Mouse (Mus musculus): ENCODE results near the gene Fam168a. TPM values are rescaled to one million over a fixed set of nuclear protein-coding genes. Genes with fewer than 3 reads are reported as not detected.

Gene Fam168a
- total RNA-seq, 2 experiments from 2014 or later: 52.2 to 60.2 TPM

GRCm38 (mm10) chr7:100780192-100780591, 73.8 kb downstream of the Fam168a start:
- no peak for DNase-seq

GRCm38 (mm10) chr7:100784650-100785049, 78.2 kb downstream of the Fam168a start:
- DNase-seq: no peak

- DNase-seq: no peak
Observed at GRCm38 (mm10) chr7:100785426-100785825, 79.0 kb downstream of the Fam168a start.

GRCm38 (mm10) chr7:100786078-100786477, 79.6 kb downstream of the Fam168a start:
- DNase-seq: no peak

GRCm38 (mm10) chr7:100788291-100788690, 81.9 kb downstream of the Fam168a start:
- DNase-seq: no peak

- no peak for DNase-seq
Observed at GRCm38 (mm10) chr7:100798810-100799209, 92.4 kb downstream of the Fam168a start.

- no peak for DNase-seq
Observed at GRCm38 (mm10) chr7:100805391-100805790, 99.0 kb downstream of the Fam168a start.

- no peak for DNase-seq
Observed at GRCm38 (mm10) chr7:100811912-100812311, 105.5 kb downstream of the Fam168a start.

GRCm38 (mm10) chr7:100812641-100813040, 106.2 kb downstream of the Fam168a start:
- no peak for DNase-seq

GRCm38 (mm10) chr7:100815900-100816570, 109.6 kb downstream of the Fam168a start:
- DNase-seq: no peak

GRCm38 (mm10) chr7:100816759-100817441, 110.5 kb downstream of the Fam168a start:
- DNase-seq: no peak

GRCm38 (mm10) chr7:100817442-100817760, 111.0 kb downstream of the Fam168a start:
- no peak for DNase-seq

- peak; percentile 31 to 47 for DNase-seq
Observed at GRCm38 (mm10) chr7:100818401-100819064, 112.1 kb downstream of the Fam168a start.

- no peak for DNase-seq
Observed at GRCm38 (mm10) chr7:100824661-100825060, 118.2 kb downstream of the Fam168a start.

GRCm38 (mm10) chr7:100828549-100828948, 122.1 kb downstream of the Fam168a start:
- no peak for DNase-seq

GRCm38 (mm10) chr7:100833859-100834258, 127.4 kb downstream of the Fam168a start:
- no peak for DNase-seq

- DNase-seq: no peak
Observed at GRCm38 (mm10) chr7:100835168-100835567, 128.7 kb downstream of the Fam168a start.

- DNase-seq: no peak
Observed at GRCm38 (mm10) chr7:100835711-100836110, 129.3 kb downstream of the Fam168a start.

- no peak for DNase-seq
Observed at GRCm38 (mm10) chr7:100836657-100837056, 130.2 kb downstream of the Fam168a start.

- DNase-seq: no peak
Observed at GRCm38 (mm10) chr7:100837701-100838100, 131.3 kb downstream of the Fam168a start.

GRCm38 (mm10) chr7:100839632-100840402, 133.4 kb downstream of the Fam168a start:
- peak in 1 of 2 experiments; percentile 27 for DNase-seq

GRCm38 (mm10) chr7:100840906-100841305, 134.5 kb downstream of the Fam168a start:
- DNase-seq: no peak

GRCm38 (mm10) chr7:100841608-100842007, 135.2 kb downstream of the Fam168a start:
- no peak for DNase-seq
